Mouse (Mus musculus) brain, adult 2 months (tissue): ENCODE measurements at regions not wholly inside any gene's neighbourhood (a gene's known extent, or its start where the extent isn't known, plus 50 kb on each side); places are given as distances from the start of the nearest gene placed in this dataset.
"Not testable (repeated sequence)": the region's sequence is repeated elsewhere in the genome, so short reads cannot be mapped to it uniquely, and the experiment has no call there.

Experiments
- DNase-seq: peaks from one replicate; pipeline ENCODE4 v3.0.0; 2011; ENCODE audit warnings: low read depth, low spot score

GRCm38 (mm10) chr15:32749971-32750370, 505.4 kb downstream of the Sema5a start:
- DNase-seq: peak; percentile 50

- DNase-seq: peak; percentile 22
Measured at GRCm38 (mm10) chr15:32751991-32752390, 507.4 kb downstream of the Sema5a start.

- no peak for DNase-seq
Measured at GRCm38 (mm10) chr15:32760141-32760540, 515.5 kb downstream of the Sema5a start.

DNA sequence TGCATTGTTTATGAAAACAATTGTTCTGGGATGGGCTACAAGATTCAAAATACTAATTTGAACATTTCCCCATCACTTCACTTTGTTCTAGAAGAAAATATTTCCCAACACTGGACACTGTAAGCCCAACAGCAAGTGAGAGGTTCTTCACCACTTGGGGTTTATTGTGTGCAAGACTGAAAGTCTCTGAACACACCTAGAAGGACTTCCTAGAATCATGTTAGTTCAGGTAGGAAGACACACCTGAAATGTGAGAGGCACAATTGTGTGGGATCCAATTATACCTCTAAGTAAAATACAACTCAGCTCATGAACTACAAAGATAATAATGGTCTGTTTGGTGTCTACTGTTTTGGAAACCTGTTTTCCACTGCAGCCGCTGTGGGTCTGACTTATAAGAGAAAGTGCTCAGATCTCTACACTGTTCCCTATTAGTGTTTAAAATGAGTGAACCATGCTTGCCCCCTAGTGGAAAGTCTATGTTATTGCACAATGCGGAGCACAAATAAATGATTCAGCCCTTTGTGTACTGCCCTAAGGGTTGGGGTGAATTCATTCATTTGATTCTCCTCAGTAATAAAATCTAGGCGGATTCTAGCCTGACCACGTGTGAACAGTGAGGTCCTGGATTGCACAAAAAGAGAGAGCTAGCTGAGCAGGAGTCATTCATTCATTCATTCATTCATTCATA, 521.5 kb downstream of the Sema5a start:
- peak; percentile 61 for DNase-seq

DNA sequence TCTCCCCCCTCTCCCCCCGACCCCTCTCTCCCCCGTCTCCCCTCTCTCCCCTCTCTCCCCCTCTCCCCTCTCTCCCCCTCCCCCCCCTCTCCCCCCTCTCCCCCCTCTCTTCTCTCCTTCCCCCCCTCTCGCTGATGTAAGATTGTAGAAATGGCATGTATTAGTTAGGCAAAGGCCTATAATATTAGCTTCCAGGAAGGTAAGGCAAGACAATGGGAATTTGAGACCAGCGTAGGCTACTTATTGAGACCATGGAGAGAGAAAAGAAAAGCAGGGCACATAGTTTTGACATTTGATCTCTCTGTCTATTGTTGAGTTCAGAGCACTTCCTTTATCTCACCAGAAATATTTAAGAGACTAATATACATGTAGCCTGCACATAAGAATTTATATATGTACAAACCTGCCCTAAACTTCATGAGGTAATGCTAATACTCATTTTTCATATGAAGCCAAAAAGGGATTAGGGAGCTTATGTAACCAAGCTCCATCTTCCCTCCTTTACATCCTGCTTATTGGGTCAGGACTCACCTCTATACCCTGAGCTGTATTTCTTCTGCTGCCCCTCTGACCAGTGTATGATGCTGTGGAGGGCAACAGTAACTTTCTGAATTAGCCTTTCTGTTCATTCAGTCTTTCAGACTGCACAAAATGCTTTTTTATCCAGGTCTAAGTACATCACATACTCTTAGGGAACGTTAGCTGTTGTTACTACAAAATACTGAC, 522.3 kb downstream of the Sema5a start:
- DNase-seq: no peak

DNA sequence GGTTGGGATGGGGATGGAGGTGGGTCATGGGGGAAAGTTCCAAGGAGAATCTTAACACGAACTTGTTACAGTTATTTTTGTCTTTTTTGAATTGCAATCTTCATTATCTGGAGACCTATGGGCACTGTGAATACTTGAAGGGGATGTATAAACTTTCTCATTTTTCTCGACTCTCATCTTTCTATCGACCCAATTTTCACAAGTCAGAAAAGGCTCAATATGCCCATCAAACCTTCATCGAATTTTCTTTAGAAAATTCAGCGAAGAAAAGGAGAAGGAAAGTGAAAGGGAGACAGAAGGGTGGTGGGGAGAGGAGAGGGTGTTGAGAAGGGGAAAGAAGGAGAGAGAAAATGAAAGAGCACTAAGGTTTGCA, 533.6 kb downstream of the Sema5a start:
- not testable (repeated sequence) for DNase-seq

DNA sequence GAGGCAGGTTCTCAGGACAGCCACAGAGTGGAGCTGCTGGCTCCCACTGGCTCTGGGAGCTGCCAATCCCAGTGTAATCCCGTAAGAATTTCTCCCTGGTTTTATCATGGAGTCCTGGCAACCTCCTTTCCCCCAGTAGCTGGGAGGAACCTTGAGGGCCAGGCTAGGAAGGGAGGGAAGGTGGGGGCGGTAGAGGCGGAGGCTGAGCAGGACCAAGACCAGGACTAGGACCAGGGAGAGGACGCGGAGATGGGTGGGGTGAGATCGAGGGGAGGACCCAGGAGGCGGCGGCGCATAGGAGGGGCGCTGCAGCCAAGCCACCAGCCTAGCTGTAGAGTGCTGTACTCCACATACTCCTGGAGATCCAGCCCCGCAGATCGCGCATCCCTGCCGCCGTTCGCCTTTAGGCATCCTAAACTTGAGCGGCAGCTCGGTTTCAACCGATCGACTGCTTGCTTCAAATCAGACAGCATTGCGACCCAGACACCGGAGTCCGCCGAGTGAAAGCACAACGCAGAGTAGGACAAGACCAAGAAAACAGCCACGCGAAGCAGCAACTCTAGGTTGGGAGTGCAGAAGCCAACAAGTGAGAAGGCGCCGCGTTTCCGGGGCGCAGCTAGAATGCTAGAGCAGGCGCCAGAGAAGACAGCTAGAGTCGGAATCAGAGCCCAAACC, 534.1 kb downstream of the Sema5a start:
- peak; percentile 95 for DNase-seq

DNA sequence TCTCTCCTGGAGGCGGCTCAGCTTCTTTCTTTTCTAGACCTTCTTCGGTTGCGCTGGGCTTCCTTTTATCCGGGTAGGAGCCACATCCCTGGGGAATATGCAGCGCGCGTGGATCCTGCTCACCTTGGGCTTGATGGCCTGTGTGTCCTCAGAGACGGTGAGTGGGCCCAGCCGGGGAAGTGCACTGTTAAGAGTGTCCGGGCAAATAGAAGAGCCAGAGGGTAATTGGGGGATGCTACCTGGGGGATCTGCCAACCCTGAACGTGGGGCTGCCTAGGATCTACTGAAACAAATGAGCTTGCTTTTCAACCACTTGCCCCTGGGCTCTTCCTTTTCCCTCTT, 534.6 kb downstream of the Sema5a start:
- DNase-seq: not testable (repeated sequence)

GRCm38 (mm10) chr15:32781609-32782008, 537.0 kb downstream of the Sema5a start:
- DNase-seq: not testable (repeated sequence)

DNA sequence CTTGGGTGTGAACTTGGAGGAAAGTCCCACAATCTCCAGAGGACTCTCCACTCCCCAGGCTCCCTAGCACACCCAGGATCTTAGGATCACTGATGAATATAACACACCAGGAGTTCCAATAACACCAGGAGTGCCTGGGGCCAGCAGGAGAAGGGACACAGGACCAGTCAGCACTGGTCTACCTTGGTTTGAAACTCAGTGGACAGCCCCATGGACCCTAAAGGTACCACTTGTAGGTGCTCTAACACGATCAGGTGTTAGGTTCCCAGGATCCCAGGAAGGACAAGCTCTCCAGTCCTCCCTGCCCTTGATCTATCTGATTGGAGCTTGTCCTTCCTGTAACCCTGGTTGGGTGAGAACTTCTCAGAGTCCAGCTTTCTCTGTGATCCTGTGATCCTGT, 554.6 kb downstream of the Sema5a start:
- no peak for DNase-seq

GRCm38 (mm10) chr15:32810849-32811632, 566.4 kb downstream of the Sema5a start:
- peak; percentile 1 for DNase-seq

GRCm38 (mm10) chr15:32839966-32840365, 595.4 kb downstream of the Sema5a start:
- peak; percentile 15 for DNase-seq
